Mouse (Mus musculus): ENCODE results near the gene Sec14l2.

Sec14l2 gene

DNA sequence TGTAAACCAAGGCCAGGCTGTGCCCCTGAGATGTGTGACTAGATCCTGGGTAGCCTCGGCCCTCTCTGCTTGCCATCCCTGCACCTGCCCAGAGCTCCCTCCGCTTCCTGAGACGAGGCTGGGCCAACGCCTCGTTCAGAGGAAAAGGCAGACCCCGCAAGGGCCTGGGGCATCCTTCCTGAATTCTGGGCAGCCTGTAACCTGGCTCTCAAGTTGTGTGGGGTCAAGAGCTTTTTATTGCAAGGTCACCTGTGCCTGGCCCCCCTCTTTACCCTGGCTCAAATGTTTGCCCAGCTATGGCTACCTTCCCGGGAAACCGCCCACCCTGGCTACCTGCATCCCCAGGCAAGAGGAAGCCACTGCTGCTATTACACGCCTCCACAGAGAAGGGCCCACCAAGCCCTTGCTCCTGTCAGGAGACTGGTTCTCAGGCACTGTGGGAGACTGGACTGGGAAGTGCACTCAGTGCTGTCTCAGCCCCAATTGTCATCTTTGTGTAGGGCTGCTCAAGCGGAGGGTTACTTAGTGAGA is 26.1 kb downstream of the Sec14l2 start:
- DNase-seq: no peak

DNA sequence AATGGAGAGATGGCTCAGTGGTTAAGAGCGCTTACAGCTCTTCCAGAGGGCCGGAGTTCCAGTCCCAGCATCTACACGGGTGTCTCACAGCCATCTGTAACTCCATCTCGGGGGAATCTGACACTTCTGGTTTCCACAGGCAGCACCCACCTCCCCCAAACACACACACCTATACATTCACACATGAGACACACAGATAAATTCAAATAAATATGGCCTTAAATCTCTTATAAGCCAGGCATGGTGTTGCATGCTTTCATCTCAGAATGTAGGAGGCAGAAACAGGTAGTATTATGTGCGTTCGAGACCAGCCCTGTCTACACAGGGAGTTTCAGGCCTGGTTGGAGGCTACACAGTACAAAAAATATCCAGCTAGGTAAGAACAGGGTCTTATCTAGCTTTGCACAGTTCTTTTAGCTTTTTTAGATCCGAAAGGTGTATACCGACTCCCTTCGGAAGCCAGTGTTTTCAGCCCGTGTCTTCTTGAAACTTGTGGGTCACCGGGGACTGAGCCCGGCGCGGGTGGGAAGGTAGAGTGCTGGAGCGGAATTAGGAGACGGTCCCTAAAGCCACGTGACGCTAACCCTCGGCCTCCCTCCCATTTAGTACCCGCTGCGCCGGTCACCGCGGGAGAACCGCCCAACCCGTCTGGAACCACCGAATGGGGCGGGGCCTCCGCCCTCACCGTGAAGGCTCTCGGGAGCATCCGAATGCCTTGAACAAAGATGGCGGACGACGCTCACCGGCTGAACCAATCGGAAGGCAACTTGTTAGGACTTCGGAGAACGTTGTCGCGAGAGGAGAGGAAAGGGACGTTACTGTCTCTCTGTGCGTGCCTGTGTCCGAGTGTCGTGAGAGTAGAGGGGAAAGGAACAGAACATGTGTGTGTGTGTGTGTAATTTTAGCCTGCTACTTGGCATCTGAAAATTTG is 26.9 kb downstream of the Sec14l2 start:
- DNase-seq: peak; percentile 94

DNA sequence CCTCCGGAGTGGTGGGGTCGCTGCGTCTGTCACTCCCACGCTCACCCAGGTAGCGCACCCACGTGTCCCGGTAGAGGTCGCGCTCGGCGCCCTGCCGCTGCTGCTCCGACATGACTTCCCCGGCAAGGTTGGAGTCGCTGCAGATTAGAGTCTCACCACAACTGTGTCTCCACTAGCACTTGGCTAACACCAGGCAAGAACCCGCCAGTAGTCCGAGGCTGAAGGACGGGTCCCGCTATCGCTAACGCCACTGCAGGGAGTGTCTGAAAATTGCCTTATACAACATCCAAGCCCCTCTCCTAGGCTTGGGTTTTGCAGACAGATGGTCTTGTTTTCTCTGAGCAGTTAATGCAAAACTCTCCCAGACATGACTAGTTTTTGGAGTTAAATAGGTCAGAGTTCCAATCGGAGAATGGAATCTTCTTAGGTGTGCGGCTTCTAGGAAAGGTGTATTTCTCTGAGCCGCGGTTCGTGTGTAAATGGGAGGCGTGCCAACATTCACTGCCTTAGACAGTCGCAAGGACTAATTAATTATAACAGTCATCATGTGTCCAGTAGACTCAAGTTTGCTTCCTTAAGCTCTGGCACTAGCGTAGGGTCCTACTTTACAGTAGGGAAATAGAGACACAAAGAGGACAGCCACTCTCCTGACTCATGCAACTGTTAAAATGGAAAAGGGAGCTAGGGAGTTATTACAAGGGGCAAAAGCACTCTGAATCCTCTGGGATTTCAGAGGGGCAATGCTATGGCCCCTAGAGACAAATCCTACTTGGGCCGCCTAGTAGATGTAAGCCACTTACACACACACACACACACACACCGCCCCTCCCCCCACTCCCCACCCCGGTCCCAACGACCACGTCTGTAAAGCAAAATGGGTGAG is 27.8 kb downstream of the Sec14l2 start, which contains the start of gene Mtfp1:
Gene Mtfp1 (minus strand): TSS at position 275 of the 883 bp plus-strand sequence.
- DNase-seq: peak; percentile 45

DNA sequence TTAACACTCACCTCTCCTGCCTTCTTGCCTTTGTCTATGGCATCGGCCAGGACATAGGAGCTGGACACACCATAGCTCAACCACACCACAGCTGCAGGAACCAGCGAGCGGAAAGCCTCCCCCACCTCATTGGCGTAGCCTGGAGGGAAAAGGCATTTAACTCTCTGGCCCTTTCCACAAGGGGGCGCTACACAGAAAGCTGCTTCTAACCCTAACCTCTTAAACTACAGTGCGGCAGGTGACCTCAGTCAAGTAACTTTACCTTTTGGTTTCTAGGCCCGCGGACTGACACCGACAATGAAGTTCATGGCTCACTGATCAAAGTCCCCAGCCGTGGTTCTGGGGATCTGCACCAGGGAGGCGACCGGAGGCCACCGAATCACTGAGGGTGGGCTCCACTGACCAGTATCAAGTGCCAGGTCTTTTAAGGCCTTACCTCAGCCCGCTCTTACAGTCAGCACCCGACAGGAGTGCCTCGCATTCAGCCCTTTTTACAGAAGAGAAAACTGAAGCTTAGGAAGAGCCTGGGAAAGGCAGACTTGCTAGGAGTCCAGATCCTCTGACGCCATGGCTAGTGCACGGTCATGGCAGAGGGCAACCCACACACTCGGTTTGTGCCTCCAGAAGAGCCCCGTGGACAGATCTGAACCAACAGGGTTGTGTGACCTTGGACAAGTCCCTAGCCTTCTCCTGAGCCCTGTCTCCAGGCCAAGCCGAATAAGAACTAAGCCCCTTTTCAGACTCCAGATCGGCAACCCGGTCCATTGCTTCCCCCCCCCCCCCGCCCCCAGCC is 28.6 kb downstream of the Sec14l2 start:
- peak; percentile 55 for DNase-seq

GRCm38 (mm10) chr11:4093459-4094377 is 29.5 kb downstream of the Sec14l2 start:
- no peak for DNase-seq

GRCm38 (mm10) chr11:4087267-4087666 is 35.9 kb downstream of the Sec14l2 start:
- no peak for DNase-seq

DNA sequence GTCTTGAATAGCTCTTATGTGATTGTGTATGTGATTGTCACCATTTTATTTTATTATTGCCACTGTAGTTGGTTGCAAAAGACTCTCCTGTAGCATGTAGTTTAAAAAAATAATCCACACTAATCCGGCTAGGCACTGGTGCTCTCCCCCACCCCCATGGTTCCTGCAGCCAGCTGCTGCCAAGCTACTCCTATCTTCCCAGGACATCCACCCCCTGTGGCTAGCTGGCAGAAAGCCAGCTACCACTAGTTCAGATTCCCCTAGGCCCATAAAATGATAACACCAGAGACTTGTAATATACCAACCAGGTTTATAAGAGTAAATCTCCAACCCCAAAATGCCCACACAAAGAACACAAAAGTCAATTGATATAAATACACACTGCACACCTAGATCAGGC is 37.0 kb downstream of the Sec14l2 start:
- DNase-seq: no peak

DNA sequence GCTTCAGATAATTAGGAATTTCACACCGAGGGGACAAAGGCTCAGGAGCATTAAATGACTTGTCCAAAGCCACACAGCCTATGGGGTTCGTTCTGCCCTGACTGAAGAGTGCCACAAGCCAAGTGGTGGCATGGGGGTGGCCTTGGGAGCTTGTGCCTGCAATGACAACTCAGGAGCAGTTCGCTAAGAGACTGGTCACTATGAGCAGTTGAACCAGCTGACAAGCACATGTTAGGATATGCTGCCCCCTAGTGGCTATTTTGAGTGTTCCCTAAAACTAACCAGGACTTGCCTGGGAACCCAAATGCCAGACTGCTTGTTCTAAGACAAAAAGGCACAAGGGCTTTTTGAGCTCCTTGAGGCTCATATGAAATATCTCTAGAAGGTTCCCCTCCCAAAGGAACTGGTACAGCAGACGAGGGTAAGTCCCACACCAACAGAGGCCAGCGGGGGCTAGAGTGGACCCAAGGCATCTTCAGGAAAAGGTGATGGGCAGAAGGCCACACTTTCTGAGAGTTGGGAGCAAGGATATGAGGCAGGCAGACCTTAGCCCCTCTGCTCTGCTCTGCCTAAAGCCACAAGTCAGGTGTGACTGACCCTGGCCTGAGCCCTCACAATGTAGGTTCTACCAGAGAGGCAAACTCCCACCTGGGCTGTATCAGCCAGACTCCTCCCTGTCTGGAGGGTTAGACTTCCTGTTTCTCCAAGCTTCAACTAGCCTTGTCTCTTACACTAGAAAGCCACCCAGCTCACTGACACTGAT is 39.7 kb downstream of the Sec14l2 start:
- peak; percentile 52 for DNase-seq

GRCm38 (mm10) chr11:4080219-4080618 is 43.0 kb downstream of the Sec14l2 start:
- peak; percentile 77 for DNase-seq

GRCm38 (mm10) chr11:4078267-4078933 is 44.8 kb downstream of the Sec14l2 start:
- no peak for DNase-seq

- DNase-seq: no peak
Observed at GRCm38 (mm10) chr11:4076633-4077032, 46.6 kb downstream of the Sec14l2 start.

- peak; percentile 23 for DNase-seq
Observed at GRCm38 (mm10) chr11:4069664-4070063, 53.6 kb downstream of the Sec14l2 start.

GRCm38 (mm10) chr11:4064627-4065122 is 58.5 kb downstream of the Sec14l2 start, which contains the start of gene Sec14l3:
Sec14l3 (plus strand) TSS chr11:4064841.
- no peak for DNase-seq

DNA sequence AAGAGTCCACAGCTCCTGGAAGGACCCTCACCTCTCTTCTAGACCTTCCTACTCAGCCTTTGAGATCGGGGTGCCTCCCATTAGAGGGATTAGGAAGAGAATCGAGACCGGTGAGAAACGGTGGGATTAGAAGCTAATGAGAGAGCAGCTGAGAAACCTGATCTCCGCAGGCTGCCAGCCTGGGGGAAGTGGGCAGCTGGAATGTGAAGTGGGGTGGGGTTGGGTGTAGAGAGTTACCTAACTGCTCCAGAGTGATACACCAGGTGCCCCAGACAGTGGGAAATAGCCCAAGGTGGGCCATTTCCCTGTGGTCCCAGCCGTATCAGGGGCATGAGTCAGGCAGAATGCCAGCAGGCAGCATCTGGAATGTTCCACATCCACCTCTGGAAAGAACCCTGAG is 60.2 kb downstream of the Sec14l2 start:
- no peak for DNase-seq

DNA sequence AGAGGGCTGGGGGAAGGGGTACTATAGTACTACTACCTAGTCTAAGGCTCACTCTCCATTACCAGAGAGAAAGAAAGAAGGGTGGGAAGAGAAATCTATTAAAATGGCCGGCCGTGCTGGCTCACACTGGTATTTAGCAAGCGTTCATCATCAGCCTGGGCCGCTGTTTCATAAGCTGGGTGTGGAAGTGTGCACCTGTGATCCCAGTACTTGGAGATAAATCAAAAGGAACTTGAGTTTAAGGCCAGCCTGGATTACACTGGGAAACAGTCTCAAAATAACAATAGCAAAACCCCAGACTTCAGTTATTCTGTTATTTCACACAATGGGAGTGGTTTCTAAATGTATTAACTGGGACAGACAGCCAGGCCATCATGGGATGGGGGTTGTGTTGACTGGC is 60.7 kb downstream of the Sec14l2 start:
- no peak for DNase-seq

DNA sequence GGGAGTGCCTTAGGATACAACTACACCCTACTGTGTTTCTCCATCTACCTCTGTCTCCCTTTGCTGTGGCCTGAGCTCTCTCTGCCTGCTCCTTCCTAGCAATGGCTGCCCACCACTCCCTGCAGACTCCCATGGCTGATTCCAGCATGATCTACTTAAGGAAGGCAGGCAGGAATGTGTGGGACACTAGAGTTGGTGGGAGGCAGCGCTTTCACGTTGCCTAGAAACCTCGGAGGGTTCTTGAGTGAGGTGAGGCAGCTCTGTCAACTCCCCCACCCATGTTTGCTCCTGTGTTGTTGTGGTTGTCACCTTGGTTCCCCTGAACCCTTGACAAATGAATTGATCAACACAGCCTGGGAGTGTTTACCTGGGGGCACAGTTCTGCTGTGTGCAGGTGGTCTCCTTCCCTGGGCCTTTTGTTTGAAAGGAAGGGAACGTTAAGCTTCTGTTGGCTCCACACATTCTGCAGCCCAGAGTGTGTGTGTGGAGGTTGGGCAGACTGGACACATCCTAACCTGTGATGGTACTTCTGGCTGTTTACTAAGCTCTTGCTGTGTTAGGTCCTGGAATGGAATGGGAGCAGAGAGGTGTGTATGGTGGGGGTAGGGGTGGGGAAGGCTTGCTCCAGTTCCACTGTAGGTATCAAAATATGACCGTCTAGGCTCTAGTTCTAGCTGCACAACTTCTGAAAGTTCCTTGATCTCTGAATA is 62.2 kb downstream of the Sec14l2 start:
- no peak for DNase-seq

- peak; percentile 74 for DNase-seq
Observed at GRCm38 (mm10) chr11:4053586-4053985, 69.6 kb downstream of the Sec14l2 start.

GRCm38 (mm10) chr11:4048438-4048837 is 74.8 kb downstream of the Sec14l2 start:
- DNase-seq: no peak

GRCm38 (mm10) chr11:4047766-4048165 is 75.4 kb downstream of the Sec14l2 start:
- no peak for DNase-seq
